Mouse (Mus musculus): ENCODE results near the gene Fa2h.

The Fa2h gene

GRCm38 (mm10) chr8:111393391-111394363 is at the start of gene Fa2h:
Fa2h (minus strand) TSS chr8:111393824.
- in situ Hi-C loops (cut with MboI, MseI) = no loop called here

DNA sequence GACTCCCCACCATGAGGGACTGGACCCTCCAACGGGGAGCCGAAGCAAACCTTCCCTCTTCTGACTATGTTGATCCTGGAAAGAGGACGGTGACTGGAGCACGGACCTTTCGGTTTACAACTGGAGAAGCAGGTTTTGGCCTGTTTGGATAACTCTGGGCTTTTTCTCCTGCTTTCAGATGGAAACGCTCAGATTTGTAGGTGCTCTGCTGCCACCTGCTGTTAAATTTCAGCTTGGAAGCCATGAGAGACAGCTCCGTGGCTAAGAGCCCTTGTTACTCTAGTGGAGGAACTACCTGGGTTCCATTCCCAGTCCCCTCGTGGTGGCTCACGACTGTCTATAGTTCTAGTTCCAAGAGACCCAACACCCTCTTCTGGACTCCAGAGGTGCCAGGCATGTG is 45.6 kb upstream of the Fa2h start:
- in situ Hi-C loops (cut with MboI, MseI) = no loop called here

GRCm38 (mm10) chr8:111435071-111435828 is 41.6 kb upstream of the Fa2h start:
- in situ Hi-C loops (cut with MboI, MseI) = no loop called here

GRCm38 (mm10) chr8:111424646-111425045 is 31.0 kb upstream of the Fa2h start:
- in situ Hi-C loops (cut with MboI, MseI) = no loop called here

DNA sequence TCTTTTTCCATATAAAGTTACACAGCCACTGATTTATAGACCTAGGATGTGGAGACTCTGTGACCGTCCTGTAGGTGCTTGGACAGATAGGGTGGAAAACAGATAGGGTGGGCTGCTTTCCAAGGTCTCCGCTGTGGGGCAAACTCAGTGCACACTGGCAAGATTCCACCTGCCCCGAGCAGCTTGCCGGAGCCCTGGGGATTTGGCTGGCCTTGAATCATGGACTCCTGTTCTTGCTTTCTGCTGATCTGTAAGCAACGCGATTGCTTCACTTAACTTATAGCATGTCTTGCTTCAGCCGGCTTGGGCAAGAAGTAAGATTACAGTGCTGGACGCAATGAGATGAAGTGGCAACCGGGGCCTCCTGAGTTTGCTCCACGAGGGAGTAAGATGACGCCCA is 30.6 kb upstream of the Fa2h start:
- in situ Hi-C loops (cut with MboI, MseI) = no loop called here

GRCm38 (mm10) chr8:111422614-111423013 is 29.0 kb upstream of the Fa2h start:
- in situ Hi-C loops (cut with MboI, MseI) = no loop called here

DNA sequence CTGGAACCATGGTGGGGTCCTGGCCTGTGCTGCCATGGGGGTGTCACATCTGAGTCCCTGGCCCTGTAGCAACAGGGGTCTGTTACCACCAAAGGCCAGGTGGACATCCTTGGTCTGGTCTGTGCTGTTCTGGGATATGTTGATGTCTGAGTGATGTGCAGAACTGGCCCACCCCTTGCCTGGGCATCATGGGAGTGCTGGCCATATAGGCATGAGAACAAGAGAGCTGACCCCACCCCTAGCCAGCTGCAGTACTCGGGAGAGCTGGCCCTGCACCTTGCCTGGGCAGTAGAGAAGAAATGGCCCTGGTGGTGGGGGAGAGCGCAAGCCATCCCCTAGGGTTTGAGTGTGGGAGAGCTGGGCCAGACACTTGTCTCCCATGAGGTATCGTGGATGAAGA is 25.5 kb upstream of the Fa2h start:
- in situ Hi-C loops (cut with MboI, MseI) = no loop called here

- in situ Hi-C loops (cut with MboI, MseI) = no loop called here
Measured at GRCm38 (mm10) chr8:111418601-111419000, 25.0 kb upstream of the Fa2h start.

DNA sequence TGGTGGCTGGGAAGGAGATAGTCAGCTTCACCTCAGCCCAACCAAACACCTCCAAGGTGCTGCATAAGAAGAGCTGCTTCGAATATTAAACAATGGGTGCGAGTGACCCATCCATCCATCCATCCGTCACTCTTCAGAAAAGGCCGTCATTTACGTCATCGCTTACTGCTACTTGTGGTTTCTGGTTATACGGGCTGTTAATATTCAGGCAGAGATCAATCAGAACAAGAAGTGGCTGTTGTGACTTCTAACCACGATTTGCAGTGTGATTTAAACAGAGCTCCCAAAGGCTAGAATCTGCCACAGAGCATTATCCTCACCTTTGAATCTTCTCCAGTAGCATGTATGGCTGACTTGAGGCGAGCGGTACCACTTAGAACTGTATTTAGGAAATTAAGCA is 23.6 kb upstream of the Fa2h start:
- in situ Hi-C loops (cut with MboI, MseI) = no loop called here

DNA sequence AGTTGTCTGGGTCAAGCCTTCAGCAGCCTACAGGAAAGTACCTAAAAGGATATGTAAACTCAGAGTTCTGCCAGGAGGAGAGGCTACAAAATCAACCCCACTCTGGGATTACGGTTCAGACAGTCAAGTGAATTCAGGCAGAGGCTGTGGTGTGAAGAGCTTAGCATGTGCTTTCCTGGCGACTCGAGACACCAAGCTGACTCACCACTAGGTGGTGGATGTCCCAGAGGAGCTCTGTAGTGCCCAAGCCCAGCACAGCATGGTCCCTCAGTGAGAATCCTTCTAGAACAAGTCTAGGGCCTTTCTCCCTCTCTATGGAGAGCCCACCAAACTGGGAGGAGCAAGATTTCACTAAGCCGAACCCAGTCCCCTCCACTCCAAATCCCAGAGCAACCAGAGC is 9.8 kb upstream of the Fa2h start:
- in situ Hi-C loops (cut with MboI, MseI) = no loop called here

- in situ Hi-C loops (cut with MboI, MseI) = no loop called here
Measured at GRCm38 (mm10) chr8:111391268-111391667, 2.4 kb downstream of the Fa2h start.

DNA sequence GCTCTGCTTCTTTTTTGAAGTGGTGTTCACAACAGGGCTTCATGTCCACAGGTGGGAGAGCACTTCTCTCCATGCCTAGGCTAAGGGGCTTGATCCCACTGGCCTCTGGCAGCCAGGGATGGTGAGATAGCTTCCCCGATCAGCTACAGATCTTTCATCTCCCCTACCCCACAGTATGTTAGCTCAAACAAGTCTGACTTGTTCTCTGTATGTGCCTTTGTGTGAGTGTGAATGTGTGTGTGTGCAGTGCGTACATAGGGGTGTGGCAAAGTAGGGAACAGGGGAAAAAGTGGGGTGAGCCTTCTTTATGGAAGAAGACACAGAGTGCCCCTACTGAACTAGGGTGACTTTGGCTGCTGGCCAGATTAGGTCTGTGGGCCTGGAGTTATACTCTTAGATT is 2.8 kb downstream of the Fa2h start:
- in situ Hi-C loops (cut with MboI, MseI) = no loop called here

GRCm38 (mm10) chr8:111389581-111389980 is 4.0 kb downstream of the Fa2h start:
- in situ Hi-C loops (cut with MboI, MseI) = no loop called here

DNA sequence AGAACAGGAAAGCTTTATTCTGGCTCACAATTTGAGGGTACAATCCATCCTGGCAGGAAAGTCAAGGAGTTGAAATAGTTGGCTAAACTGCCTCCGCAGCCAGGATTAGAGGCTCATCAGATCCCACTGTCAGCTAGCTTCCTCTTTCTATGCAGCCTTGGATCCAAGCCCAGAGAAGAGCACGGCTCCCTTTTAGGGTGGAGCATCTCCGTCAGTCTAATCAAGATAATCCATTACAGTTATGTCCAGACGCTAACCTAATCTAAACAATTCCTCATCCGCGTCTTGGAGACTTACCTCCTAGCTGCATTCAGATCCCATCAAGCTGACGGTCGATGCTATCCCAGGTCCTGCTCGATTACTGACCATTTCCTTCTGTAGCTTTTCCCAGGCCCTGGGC is 7.7 kb downstream of the Fa2h start:
- in situ Hi-C loops (cut with MboI, MseI) = no loop called here

DNA sequence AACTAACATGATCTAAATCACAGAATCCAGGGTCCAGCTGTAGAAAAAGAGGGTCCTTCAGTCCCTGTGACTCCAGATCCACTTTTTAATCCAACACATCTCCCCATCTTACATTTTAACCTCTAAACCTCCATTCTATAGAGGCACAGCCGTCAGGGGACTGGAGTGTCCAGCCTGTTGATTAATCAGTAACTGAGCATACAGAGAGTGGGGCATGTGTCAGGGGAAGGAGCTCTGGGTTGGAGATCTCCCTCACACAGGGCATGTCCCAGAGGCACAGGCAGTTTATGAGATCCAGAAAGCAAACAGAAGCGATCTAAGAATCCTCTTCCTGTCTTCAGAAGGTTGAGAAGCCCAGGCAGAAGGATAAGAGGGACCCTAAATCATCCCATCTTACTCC is 9.0 kb downstream of the Fa2h start:
- in situ Hi-C loops (cut with MboI, MseI) = no loop called here

GRCm38 (mm10) chr8:111375192-111375591 is 18.4 kb downstream of the Fa2h start:
- in situ Hi-C loops (cut with MboI, MseI) = no loop called here

DNA sequence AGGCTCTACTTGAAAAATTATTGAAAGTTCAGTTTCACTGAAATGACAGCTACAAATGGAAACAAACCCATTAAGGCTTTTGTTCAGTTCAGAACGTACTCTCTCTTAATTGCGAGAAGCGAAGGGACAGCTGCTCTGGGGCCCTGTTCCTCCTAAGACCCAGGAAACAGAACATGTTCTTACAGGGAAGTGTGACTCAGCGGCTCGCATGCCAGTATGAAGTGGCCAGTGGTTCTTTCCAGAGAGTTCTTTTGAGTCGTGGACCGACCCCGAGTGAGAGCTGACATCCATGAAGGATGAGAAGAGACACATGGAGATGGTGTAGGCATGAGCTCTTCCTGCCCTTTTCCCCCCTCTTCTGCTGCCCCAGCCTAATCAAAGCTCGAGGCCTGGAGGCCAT is 23.9 kb downstream of the Fa2h start:
- in situ Hi-C loops (cut with MboI, MseI) = no loop called here

DNA sequence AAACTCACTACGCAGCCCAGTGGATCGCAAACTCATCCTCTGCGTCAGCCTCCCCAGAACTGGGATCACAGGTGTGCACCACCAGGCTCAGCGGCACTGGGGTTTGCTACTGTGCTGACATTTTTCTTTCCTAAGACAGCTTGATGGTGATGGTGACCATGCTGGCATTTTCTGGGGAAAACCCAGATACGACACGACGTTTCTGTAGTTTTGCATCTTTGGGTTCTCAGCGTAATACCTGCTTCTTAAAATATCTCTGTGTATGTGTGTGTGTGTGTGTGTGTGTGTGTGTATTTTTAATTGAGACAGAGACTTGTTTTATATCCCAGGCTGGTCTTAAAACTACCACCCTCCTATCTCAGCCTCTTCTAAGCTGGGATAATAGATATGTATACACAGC is 26.3 kb downstream of the Fa2h start:
- in situ Hi-C loops (cut with MboI, MseI) = no loop called here

DNA sequence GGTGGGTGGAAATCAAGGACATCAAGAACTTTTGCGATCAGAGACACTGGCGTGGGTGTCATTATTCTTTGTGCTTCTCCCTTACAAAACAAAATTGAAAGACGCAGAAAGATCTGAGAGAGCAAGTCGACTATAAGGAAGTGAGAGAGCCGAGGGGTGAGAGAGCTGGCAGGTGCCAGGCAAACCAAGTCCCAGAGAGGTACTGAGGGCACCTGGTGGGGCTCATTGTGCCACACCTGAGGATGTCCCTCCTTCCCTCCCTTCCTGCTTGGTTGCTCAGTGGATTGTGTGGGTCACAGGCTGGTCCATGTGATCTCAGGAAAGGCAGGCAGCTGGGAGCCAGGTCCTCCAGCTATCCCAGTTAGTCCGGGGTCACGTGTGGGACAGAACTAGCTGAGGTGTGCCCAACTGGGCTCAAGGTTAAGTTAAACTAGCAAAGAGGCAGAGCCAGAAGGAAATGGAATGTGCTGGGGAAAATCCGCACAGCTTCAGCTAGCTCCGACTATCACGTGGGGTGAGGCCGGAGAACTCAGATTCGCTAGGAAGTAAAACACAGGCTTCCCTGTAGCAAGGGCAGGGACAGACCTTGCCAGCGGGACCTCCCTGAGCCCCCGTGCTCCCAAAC is 26.9 kb downstream of the Fa2h start:
- in situ Hi-C loops (cut with MboI, MseI) = no loop called here

DNA sequence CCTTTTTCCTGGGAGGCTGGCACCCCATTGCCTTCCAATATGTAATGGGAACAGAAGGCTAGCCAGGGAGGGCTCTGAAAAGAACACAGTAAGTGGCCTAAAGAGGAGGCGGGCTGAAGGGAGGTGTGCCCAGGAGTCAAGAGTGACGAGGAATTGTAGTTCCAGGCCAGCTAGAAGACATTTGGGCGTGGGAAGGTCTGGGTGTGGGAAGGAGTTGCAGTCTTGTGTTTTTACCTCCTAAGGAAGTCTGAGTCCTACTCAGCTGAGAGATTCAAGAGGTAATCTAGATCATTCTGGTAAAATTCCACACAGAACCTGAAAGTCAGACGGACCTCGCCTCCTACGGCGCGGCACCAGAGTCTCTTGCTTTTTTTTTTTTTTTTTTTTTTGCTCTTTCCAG is 30.1 kb downstream of the Fa2h start:
- in situ Hi-C loops (cut with MboI, MseI) = no loop called here

DNA sequence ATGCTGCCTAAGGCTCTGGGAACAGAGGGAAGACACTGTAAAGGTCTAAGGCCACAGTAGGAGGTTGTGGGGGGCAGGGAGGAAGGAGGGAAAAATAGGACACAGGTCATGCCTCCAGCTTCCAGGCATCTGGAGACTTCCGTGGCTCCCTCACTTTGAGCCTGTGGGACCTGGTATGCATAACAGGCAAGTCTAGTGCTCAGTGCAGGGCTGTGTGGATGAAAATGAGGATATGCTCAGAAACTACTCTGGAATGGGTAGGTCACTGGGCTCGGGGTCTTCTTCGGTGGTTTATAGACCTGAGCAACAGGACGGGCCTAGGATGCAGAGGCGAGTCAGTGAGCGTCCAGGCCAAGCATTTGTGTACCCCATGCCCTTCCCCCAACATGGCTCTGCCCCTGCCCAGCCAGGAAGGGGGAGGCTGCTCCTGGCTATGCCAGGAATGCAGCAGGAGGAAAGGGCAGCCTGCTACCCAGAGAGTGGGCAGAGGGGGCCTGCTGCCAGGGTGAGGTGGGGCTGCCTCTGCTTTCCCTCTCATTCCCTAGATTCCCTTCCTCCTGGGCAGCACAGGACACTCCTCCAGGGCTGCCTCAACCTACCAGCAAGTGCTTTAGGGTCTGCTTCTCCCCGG is 32.9 kb downstream of the Fa2h start:
- in situ Hi-C loops (cut with MboI, MseI) = no loop called here

GRCm38 (mm10) chr8:111359936-111360335 is 33.7 kb downstream of the Fa2h start:
- in situ Hi-C loops (cut with MboI, MseI) = no loop called here

Measured in T-helper 1 cell (primary cell).